Mouse (Mus musculus): ENCODE results near the gene Gm28102.
"Not testable (repeated sequence)": the region's sequence is repeated elsewhere in the genome, so short reads cannot be mapped to it uniquely, and the experiment has no call there.

The Gm28102 gene

DNA sequence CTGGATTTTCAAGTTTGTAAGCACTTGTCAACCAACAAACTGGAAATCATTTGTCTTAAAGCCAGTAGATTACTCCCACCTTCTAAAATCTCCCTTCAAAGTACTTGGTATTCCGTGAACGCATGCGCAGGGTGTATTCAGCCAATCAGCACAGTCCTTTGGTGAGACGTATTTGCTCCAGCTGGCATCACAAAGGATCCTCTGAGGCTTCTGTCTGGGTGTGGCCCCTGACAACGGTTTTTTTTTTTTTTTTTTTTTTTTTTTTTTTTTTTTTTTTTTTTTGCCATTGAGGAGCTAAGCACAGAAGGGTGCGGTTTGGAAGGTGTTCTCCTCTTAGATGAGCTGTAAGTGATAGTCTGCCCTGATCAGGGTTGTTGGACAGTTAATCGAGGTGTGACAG, at the start of gene Gm28102:
Gm28102 (plus strand) TSS at position 301 of the 400 bp plus-strand sequence.
- in situ Hi-C loops (cut with MboI, MseI), result not testable (repeated sequence)

All from regulatory T cell (primary cell).